Mouse (Mus musculus) cerebellum, adult 18-20 months (tissue): ENCODE data around the gene Rapgef6.

Source experiments
- DNase-seq, 2 experiments: peaks; one replicate each; pipeline ENCODE4 v3.0.0; 2021

The Rapgef6 gene

GRCm38 (mm10) chr11:54739012-54739750, 216.5 kb downstream of the Rapgef6 start:
- DNase-seq = no peak

GRCm38 (mm10) chr11:54741330-54741729, 218.7 kb downstream of the Rapgef6 start:
- DNase-seq = no peak

GRCm38 (mm10) chr11:54744231-54744630, 221.6 kb downstream of the Rapgef6 start:
- no peak for DNase-seq
